Mouse (Mus musculus) limb, embryonic 14.5 days (tissue): ENCODE measurements at regions not wholly inside any gene's neighbourhood (a gene's known extent, or its start where the extent isn't known, plus 50 kb on each side); places are given as distances from the start of the nearest gene placed in this dataset.

Experiments
- ATAC-seq: fragments of 200-750 bp; cut with Nextera tagmentation; 2 replicates; pipeline ENCODE4 v1.8.0; 2017; ENCODE audit warnings: low read depth, moderate number of reproducible peaks, moderate TSS enrichment; ENCODE audit not compliant: low FRiP score
- DNase-seq: peaks from one replicate; pipeline ENCODE4 v3.0.0-alpha.2; 2015; ENCODE audit warnings: low spot score
- H3K27ac ChIP-seq: fragments of 300-500 bp; sonication (generic); replicated peaks from 2 replicates; pipeline ENCODE4 v1.5.1; 2014; ENCODE audit warnings: low read depth, mild to moderate bottlenecking, low read length, moderate library complexity, mixed read lengths
- H3K27me3 ChIP-seq: fragments of 300-500 bp; sonication (generic); 2 replicates; pipeline ENCODE4 v1.6.1; 2014; ENCODE audit warnings: low read length, mixed read lengths; ENCODE audit not compliant: control insufficient read depth, insufficient read depth
- H3K36me3 ChIP-seq: fragments of 300-500 bp; sonication (generic); 2 replicates; pipeline ENCODE4 v1.6.1; 2014; ENCODE audit warnings: mild to moderate bottlenecking, low read length, moderate library complexity, mixed read lengths; ENCODE audit not compliant: control insufficient read depth, insufficient read depth
- H3K4me1 ChIP-seq: fragments of 300-500 bp; sonication (generic); 2 replicates; pipeline ENCODE4 v1.6.1; 2014; ENCODE audit warnings: antibody characterized with exemption, low read length, mixed read lengths; ENCODE audit not compliant: control insufficient read depth, insufficient read depth
- H3K4me2 ChIP-seq: fragments of 300-500 bp; sonication (generic); replicated peaks from 2 replicates; pipeline ENCODE4 v1.6.1; 2014; ENCODE audit warnings: low read depth, mild to moderate bottlenecking, low read length, moderate library complexity; ENCODE audit not compliant: severe bottlenecking
- H3K4me3 ChIP-seq: fragments of 300-500 bp; sonication (generic); replicated peaks from 2 replicates; pipeline ENCODE4 v1.5.1; 2014; ENCODE audit warnings: low read length
- H3K9ac ChIP-seq: fragments of 300-500 bp; sonication (generic); 2 replicates; pipeline ENCODE4 v1.6.1; 2014; ENCODE audit warnings: mild to moderate bottlenecking, low read depth, low read length, moderate library complexity; ENCODE audit not compliant: severe bottlenecking
- H3K9me3 ChIP-seq: fragments of 300-500 bp; sonication (generic); 2 replicates; pipeline ENCODE4 v1.6.1; 2016; ENCODE audit warnings: low read length; ENCODE audit not compliant: control insufficient read depth
- POLR2A ChIP-seq: fragments of 200-500 bp; IDR thresholded peaks from 2 replicates; pipeline ENCODE4 v1.8.0; 2012; ENCODE audit warnings: inconsistent platforms, mild to moderate bottlenecking, moderate library complexity, borderline replicate concordance; ENCODE audit not compliant: insufficient read depth, insufficient read length; ENCODE audit errors: extremely low read depth
- WGBS: fragments of 180-500 bp; shearing (Covaris S2); extraction: QIAGEN DNeasy Blood & Tissue Kit; methylation state at CpG from one replicate; pipeline ENCODE4 v1.1.7; 2014; 5-methylcytosine and 5-hydroxymethylcytosine counted together

- Histone ChIP-seq H3K9me3 (no peaks in the 10 kb centered on the region), H3K4me3 (no peak overlapping the region), H3K36me3 (no peaks in the 10 kb centered on the region), H3K27me3 (no peaks in the 10 kb centered on the region), H3K4me2 (no peak overlapping the region), H3K27ac (no peak overlapping the region), H3K9ac (no peak overlapping the region), H3K4me1 (peaks cover 5% of the 10 kb centered on the region; the same call in 1 of the 2 replicates)
- no peak for TF ChIP-seq POLR2A
- DNase-seq = no peak
- WGBS = 67% methylated on average over 5 of the region's 5 CpGs
- no peak for ATAC-seq
Measured at GRCm38 (mm10) chr1:55807028-55807427, 401.3 kb downstream of the Plcl1 start.

GRCm38 (mm10) chr1:55808724-55809519, 403.2 kb downstream of the Plcl1 start:
- 57% methylated on average over 7 of the region's 7 CpGs for WGBS
- TF ChIP-seq POLR2A = no peak
- Histone ChIP-seq H3K36me3 (no peaks in the 10 kb centered on the region), H3K27me3 (no peaks in the 10 kb centered on the region), H3K4me3 (no peak overlapping the region), H3K4me2 (no peak overlapping the region), H3K9ac (no peak overlapping the region), H3K27ac (no peak overlapping the region), H3K9me3 (no peaks in the 10 kb centered on the region), H3K4me1 (peaks cover 5% of the 10 kb centered on the region; the same call in 1 of the 2 replicates)
- 0 out of 2 replicates have a peak, but pooled peaks have one; percentile 53 for ATAC-seq
- DNase-seq = peak; percentile 39

GRCm38 (mm10) chr1:55812486-55812885, 406.8 kb downstream of the Plcl1 start:
- Histone ChIP-seq H3K4me2 (no peak overlapping the region), H3K9me3 (no peaks in the 10 kb centered on the region), H3K36me3 (no peaks in the 10 kb centered on the region), H3K27me3 (no peaks in the 10 kb centered on the region), H3K4me3 (no peak overlapping the region), H3K27ac (no peak overlapping the region), H3K9ac (no peak overlapping the region), H3K4me1 (peaks cover 5% of the 10 kb centered on the region; the same call in 1 of the 2 replicates)
- ATAC-seq (no peak), DNase-seq (no peak)
- no peak for TF ChIP-seq POLR2A
- 77% methylated on average over 1 of the region's 1 CpGs for WGBS

- DNase-seq (no peak), ATAC-seq (no peak)
- H3K27ac ChIP-seq = no peak overlapping the region
- no peak overlapping the region for H3K4me3 ChIP-seq
- no peak overlapping the region for H3K4me2 ChIP-seq
- no peaks in the 10 kb centered on the region for H3K36me3 ChIP-seq
- WGBS = 25% methylated on average over 3 of the region's 3 CpGs
- no peak overlapping the region for H3K9ac ChIP-seq
- H3K4me1 ChIP-seq = peaks cover 3% of the 10 kb centered on the region; the same call in 1 of the 2 replicates
- no peaks in the 10 kb centered on the region for H3K27me3 ChIP-seq
- no peak for TF ChIP-seq POLR2A
- H3K9me3 ChIP-seq = no peaks in the 10 kb centered on the region
Measured at GRCm38 (mm10) chr1:55820866-55821500, 415.3 kb downstream of the Plcl1 start.

- H3K4me1 ChIP-seq = peaks cover 3% of the 10 kb centered on the region; the same call in 1 of the 2 replicates
- H3K36me3 ChIP-seq = no peaks in the 10 kb centered on the region
- no peaks in the 10 kb centered on the region for H3K9me3 ChIP-seq
- H3K4me2 ChIP-seq = no peak overlapping the region
- no peak overlapping the region for H3K9ac ChIP-seq
- TF ChIP-seq POLR2A = no peak
- no peaks in the 10 kb centered on the region for H3K27me3 ChIP-seq
- no peak for DNase-seq
- H3K4me3 ChIP-seq = no peak overlapping the region
- no peak for ATAC-seq
- H3K27ac ChIP-seq = no peak overlapping the region
- 76% methylated on average over 4 of the region's 4 CpGs for WGBS
Measured at GRCm38 (mm10) chr1:55822599-55822998, 416.9 kb downstream of the Plcl1 start.
